Mouse (Mus musculus) left cerebral cortex, postnatal 36 days (tissue): Measurements from ENCODE around the gene Pyroxd2. TPM values are rescaled to one million over a fixed set of nuclear protein-coding genes. Genes with fewer than 3 reads are reported as not detected.

ENCODE experiments used
- DNase-seq, 2 experiments: peaks; one replicate each; pipeline ENCODE4 v3.0.0; 2021 to 2022; ENCODE audit warnings: low spot score in 2 of 2, mixed read lengths in 1 of 2
- intact Hi-C: fragments of 180-260 bp; cut with DNase I; formaldehyde crosslinking; loops from one replicate; pipeline ENCODE4 v1.15.1; 2025
- total RNA-seq, 2 experiments: library from RNA; stranded (reverse); gene quantifications; 2 replicates each; pipeline ENCODE4 v1.2.3; 2021

The Pyroxd2 gene
- total RNA-seq, 2 experiments from 2014 or later: 1.9 to 3.4 TPM

- no peak for DNase-seq
- intact Hi-C loops: no loop called here
These were observed 2.4 kb downstream of the Pyroxd2 start for GRCm38 (mm10) chr19:42750196-42750595.

GRCm38 (mm10) chr19:42746702-42747101, 5.9 kb downstream of the Pyroxd2 start:
- intact Hi-C loops: loop anchor here (5.0 kb wide), 1 partner anchor 429 kb away; no protein-coding TSS in a partner anchor
- DNase-seq: no peak

- no peak for DNase-seq
- intact Hi-C loops: loop anchor here (2.0 to 5.0 kb wide), 3 partner anchors 85 to 429 kb away; no protein-coding TSS in a partner anchor
These were observed 6.7 kb downstream of the Pyroxd2 start for GRCm38 (mm10) chr19:42745869-42746224.

GRCm38 (mm10) chr19:42745084-42745868, 7.3 kb downstream of the Pyroxd2 start:
- DNase-seq: no peak
- intact Hi-C loops: loop anchor here (2.0 to 5.0 kb wide), 3 partner anchors 84 to 428 kb away; no protein-coding TSS in a partner anchor

GRCm38 (mm10) chr19:42744162-42744586, 8.4 kb downstream of the Pyroxd2 start:
- intact Hi-C loops: loop anchor here (2.0 kb wide), 2 partner anchors 83 to 155 kb away; no protein-coding TSS in a partner anchor
- DNase-seq: peak; percentile 43 to 47

- DNase-seq: no peak
- intact Hi-C loops: no loop called here
These were observed 9.3 kb downstream of the Pyroxd2 start for GRCm38 (mm10) chr19:42743261-42743660.

GRCm38 (mm10) chr19:42741884-42742283, 10.7 kb downstream of the Pyroxd2 start:
- intact Hi-C loops: no loop called here

GRCm38 (mm10) chr19:42740163-42740899, 12.2 kb downstream of the Pyroxd2 start:
- DNase-seq: no peak
- intact Hi-C loops: no loop called here

More at GRCm38 (mm10) chr19:42741884-42742283, 10.7 kb downstream of the Pyroxd2 start:
- peak; percentile 40 to 50 for DNase-seq

- no peak for DNase-seq
- intact Hi-C loops: no loop called here
These were observed 12.8 kb downstream of the Pyroxd2 start for GRCm38 (mm10) chr19:42739734-42740133.

GRCm38 (mm10) chr19:42737753-42738152, 14.8 kb downstream of the Pyroxd2 start:
- intact Hi-C loops: no loop called here
- no peak for DNase-seq

- intact Hi-C loops: no loop called here
- DNase-seq: no peak
These were observed 17.6 kb downstream of the Pyroxd2 start for GRCm38 (mm10) chr19:42734982-42735381.

- intact Hi-C loops: no loop called here
- DNase-seq: no peak
These were observed 25.2 kb downstream of the Pyroxd2 start for GRCm38 (mm10) chr19:42727424-42727823.

- intact Hi-C loops: no loop called here
- DNase-seq: no peak
These were observed 25.8 kb downstream of the Pyroxd2 start for GRCm38 (mm10) chr19:42726766-42727165.

- intact Hi-C loops: no loop called here
- no peak for DNase-seq
These were observed 26.6 kb downstream of the Pyroxd2 start for GRCm38 (mm10) chr19:42725973-42726350.

- intact Hi-C loops: no loop called here
- no peak for DNase-seq
These were observed 27.3 kb downstream of the Pyroxd2 start for GRCm38 (mm10) chr19:42725056-42725972.

GRCm38 (mm10) chr19:42723302-42723701, 29.3 kb downstream of the Pyroxd2 start:
- no peak for DNase-seq
- intact Hi-C loops: no loop called here

- no peak for DNase-seq
- intact Hi-C loops: no loop called here
These were observed 30.1 kb downstream of the Pyroxd2 start for GRCm38 (mm10) chr19:42722500-42722899.

- intact Hi-C loops: no loop called here
- no peak for DNase-seq
These were observed 34.5 kb downstream of the Pyroxd2 start for GRCm38 (mm10) chr19:42718101-42718500.

GRCm38 (mm10) chr19:42717668-42718067, 34.9 kb downstream of the Pyroxd2 start:
- intact Hi-C loops: no loop called here
- no peak for DNase-seq

- intact Hi-C loops: no loop called here
- peak in 1 of 2 experiments; percentile 25 for DNase-seq
These were observed 36.1 kb downstream of the Pyroxd2 start for GRCm38 (mm10) chr19:42716507-42716906.
